Mouse (Mus musculus): ENCODE data around the gene Cux2. TPM values are rescaled to one million over a fixed set of nuclear protein-coding genes. Genes with fewer than 3 reads are reported as not detected.

The Cux2 gene
- polyA plus RNA-seq, 1 experiment, result 3.6 TPM

DNA sequence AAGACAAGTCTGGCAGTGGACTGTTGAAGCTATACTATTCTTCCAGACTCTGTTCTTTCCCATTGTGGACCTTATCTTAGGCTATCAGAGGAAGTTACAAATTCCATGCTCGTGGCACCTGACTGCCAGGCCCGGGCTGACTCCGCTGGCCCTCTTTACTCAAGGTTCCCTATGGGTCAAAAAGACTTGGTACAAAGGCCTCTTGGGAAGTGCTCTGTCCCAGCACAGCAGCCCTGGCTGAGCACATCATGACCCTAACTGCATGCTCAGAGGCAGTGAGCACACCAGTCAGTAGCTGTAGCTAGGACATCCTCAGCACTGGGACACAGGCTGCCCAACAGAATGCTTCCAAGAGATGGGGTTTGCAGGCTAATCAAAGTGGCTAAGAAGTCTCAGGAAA, 229.2 kb downstream of the Cux2 start:
- no peak overlapping the region; the same call in 1 of the 2 replicates for H3K27ac ChIP-seq (ENCODE audit: insufficient read depth, low read depth, low read length)
- DNase-seq, result peak; percentile 4
- H3K27me3 ChIP-seq (replicated peaks; ENCODE audit: control insufficient read depth, insufficient read depth, low read length), result no peaks in the 10 kb centered on the region
- peaks cover 1% of the 10 kb centered on the region; the same call in 1 of the 2 replicates for H3K36me3 ChIP-seq (ENCODE audit: control insufficient read depth, insufficient read depth, low read length)
- H3K4me1 ChIP-seq (ENCODE audit: control insufficient read depth, insufficient read depth, low read length), result no peaks in the 10 kb centered on the region
- 44% methylated on average over 3 of the region's 3 CpGs for WGBS
- H3K4me3 ChIP-seq (ENCODE audit: insufficient read depth, low read depth, low read length), result no peak overlapping the region
- TF ChIP-seq CTCF (conservative IDR thresholded peaks at IDR 0.05; ENCODE audit: insufficient read depth, insufficient read length, low read depth, low read length), result no peak
- TF ChIP-seq POLR2A (IDR thresholded peaks at IDR 0.05; ENCODE audit: low read depth, low read length), result no peak

DNA sequence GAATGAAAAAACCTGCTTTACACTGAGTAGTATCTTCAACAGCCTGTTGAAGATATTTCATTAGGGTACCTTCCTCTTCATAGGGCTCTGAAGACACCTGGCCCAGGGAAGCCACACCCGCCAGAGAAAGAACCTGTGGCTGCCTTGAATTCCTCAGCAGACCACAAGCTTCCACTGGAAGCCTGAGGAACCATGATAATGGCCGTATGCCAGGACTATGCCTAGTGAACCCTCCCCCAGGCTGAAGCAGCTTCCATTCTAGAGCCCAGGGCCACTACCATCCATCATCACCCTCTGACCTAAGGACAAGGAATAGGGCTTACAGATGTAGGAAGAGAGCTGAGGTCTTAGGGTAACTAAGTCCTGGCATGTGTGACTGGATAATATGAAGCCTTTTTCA, 229.7 kb downstream of the Cux2 start:
- Histone ChIP-seq H3K27ac (ENCODE audit: insufficient read depth, low read depth, low read length) (no peak overlapping the region), H3K4me3 (ENCODE audit: insufficient read depth, low read depth, low read length) (no peak overlapping the region), H3K27me3 (replicated peaks; ENCODE audit: control insufficient read depth, insufficient read depth, low read length) (no peaks in the 10 kb centered on the region), H3K36me3 (ENCODE audit: control insufficient read depth, insufficient read depth, low read length) (peaks cover 1% of the 10 kb centered on the region; the same call in 1 of the 2 replicates), H3K4me1 (ENCODE audit: control insufficient read depth, insufficient read depth, low read length) (no peaks in the 10 kb centered on the region)
- peak; percentile 22 for DNase-seq
- 57% methylated on average over 2 of the region's 2 CpGs for WGBS
- TF ChIP-seq CTCF (conservative IDR thresholded peaks at IDR 0.05; ENCODE audit: insufficient read depth, insufficient read length, low read depth, low read length), result no peak
- no peak for TF ChIP-seq POLR2A (IDR thresholded peaks at IDR 0.05; ENCODE audit: low read depth, low read length)

DNA sequence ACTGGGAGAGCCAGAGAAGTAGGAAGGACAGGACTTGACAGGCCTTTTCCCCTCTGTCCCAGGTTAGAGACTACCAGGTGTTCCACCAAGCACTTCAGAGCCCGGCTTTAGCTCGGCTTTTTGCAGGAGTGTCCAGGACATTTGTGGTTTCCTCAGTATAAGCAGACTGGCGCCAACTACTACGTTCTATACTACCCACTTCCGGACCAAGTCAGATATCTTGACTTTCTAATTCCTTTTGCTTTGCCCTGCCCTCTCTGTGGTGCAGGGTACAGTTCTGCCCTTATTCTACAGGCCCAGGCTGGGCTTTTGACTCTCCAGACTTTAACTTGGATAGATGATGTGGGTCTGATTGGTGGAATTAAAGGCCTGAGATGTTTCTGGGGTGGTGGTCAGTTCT, 230.3 kb downstream of the Cux2 start:
- WGBS, result 66% methylated on average over 5 of the region's 5 CpGs
- H3K4me1 ChIP-seq (ENCODE audit: control insufficient read depth, insufficient read depth, low read length), result no peaks in the 10 kb centered on the region
- TF ChIP-seq POLR2A (IDR thresholded peaks at IDR 0.05; ENCODE audit: low read depth, low read length), result no peak
- no peak for TF ChIP-seq CTCF (conservative IDR thresholded peaks at IDR 0.05; ENCODE audit: insufficient read depth, insufficient read length, low read depth, low read length)
- no peak overlapping the region for H3K4me3 ChIP-seq (ENCODE audit: insufficient read depth, low read depth, low read length)
- peaks cover 1% of the 10 kb centered on the region; the same call in 1 of the 2 replicates for H3K36me3 ChIP-seq (ENCODE audit: control insufficient read depth, insufficient read depth, low read length)
- no peak overlapping the region for H3K27ac ChIP-seq (ENCODE audit: insufficient read depth, low read depth, low read length)
- no peaks in the 10 kb centered on the region for H3K27me3 ChIP-seq (replicated peaks; ENCODE audit: control insufficient read depth, insufficient read depth, low read length)
- DNase-seq, result no peak

DNA sequence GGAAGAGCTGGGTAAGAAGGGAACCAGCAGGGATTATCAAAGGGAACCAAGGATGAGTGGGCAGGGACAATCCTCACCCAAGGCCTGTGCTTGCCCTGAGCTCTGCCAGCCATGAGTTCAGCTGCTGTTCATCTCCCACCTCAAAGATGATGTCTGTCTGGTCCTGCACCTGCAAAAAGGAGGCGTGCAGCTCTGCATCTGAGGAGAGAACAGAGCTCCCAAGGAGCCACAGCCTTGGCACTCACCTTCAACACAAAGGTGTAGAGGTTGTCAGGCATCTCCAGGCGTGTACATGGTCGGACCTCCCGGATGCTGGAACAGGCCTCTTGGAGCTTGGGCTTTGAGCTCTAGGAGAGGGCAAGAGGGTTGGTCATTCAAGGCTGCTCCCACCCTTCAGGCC, 231.0 kb downstream of the Cux2 start:
- H3K27ac ChIP-seq (ENCODE audit: insufficient read depth, low read depth, low read length), result no peak overlapping the region

DNA sequence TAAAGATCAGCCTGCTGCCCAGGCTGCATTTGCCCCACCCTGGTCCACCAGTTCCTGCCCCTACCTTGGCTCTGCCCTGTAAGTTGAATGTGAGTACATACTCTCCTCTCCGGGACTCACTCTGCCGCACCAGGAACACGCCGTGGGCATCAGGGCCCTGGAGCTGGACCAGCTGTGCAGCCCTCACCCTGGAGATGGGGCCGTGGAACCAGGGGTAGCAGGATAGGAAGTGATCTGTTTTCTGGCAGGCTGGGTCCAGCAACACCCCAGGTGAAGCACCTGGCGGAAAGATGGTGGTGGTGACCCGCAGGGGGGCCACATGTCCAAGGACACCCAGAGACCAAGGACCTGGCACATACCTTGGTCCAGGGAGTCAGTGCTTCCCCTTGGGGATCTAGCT, 231.5 kb downstream of the Cux2 start:
- H3K27me3 ChIP-seq (replicated peaks; ENCODE audit: control insufficient read depth, insufficient read depth, low read length), result no peaks in the 10 kb centered on the region
- peaks cover 1% of the 10 kb centered on the region; the same call in 1 of the 2 replicates for H3K36me3 ChIP-seq (ENCODE audit: control insufficient read depth, insufficient read depth, low read length)
- no peak overlapping the region for H3K27ac ChIP-seq (ENCODE audit: insufficient read depth, low read depth, low read length)
- no peak overlapping the region for H3K4me3 ChIP-seq (ENCODE audit: insufficient read depth, low read depth, low read length)
- no peak for DNase-seq
- no peak for TF ChIP-seq POLR2A (IDR thresholded peaks at IDR 0.05; ENCODE audit: low read depth, low read length)
- TF ChIP-seq CTCF (conservative IDR thresholded peaks at IDR 0.05; ENCODE audit: insufficient read depth, insufficient read length, low read depth, low read length), result no peak
- 85% methylated on average over 7 of the region's 7 CpGs for WGBS
- H3K4me1 ChIP-seq (ENCODE audit: control insufficient read depth, insufficient read depth, low read length), result no peaks in the 10 kb centered on the region

More for the DNA sequence above, 231.0 kb downstream of the Cux2 start:
- Histone ChIP-seq H3K27me3 (replicated peaks; ENCODE audit: control insufficient read depth, insufficient read depth, low read length) (no peaks in the 10 kb centered on the region), H3K36me3 (ENCODE audit: control insufficient read depth, insufficient read depth, low read length) (peaks cover 1% of the 10 kb centered on the region; the same call in 1 of the 2 replicates), H3K4me3 (ENCODE audit: insufficient read depth, low read depth, low read length) (no peak overlapping the region), H3K4me1 (ENCODE audit: control insufficient read depth, insufficient read depth, low read length) (no peaks in the 10 kb centered on the region)
- TF ChIP-seq CTCF (conservative IDR thresholded peaks at IDR 0.05; ENCODE audit: insufficient read depth, insufficient read length, low read depth, low read length) (no peak), POLR2A (IDR thresholded peaks at IDR 0.05; ENCODE audit: low read depth, low read length) (no peak)
- WGBS, result 88% methylated on average over 4 of the region's 4 CpGs
- peak; percentile 1 for DNase-seq

DNA sequence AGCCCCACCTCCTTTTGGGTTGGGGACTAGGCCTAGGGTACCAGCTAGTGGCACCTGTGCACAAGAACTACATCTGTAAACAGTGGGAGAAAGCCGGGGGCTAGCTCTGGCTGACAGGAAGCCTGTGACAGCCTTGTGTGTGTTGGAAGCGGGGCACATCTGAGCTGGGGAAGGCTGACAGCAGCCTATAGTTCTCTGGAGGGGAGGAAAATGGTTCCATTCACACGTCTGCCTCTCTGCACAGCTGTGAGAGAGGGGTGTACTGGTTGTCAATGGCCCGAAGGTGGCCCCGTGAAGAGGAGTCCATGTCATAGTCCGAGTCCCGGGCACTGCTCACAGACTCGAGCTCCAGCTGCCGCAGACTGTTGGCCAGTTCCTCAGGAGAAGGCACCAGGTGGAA, 232.4 kb downstream of the Cux2 start:
- Histone ChIP-seq H3K27ac (ENCODE audit: insufficient read depth, low read depth, low read length) (no peak overlapping the region), H3K36me3 (ENCODE audit: control insufficient read depth, insufficient read depth, low read length) (peaks cover 1% of the 10 kb centered on the region; the same call in 1 of the 2 replicates), H3K4me1 (ENCODE audit: control insufficient read depth, insufficient read depth, low read length) (no peaks in the 10 kb centered on the region), H3K27me3 (replicated peaks; ENCODE audit: control insufficient read depth, insufficient read depth, low read length) (no peaks in the 10 kb centered on the region), H3K4me3 (ENCODE audit: insufficient read depth, low read depth, low read length) (no peak overlapping the region)
- 73% methylated on average over 9 of the region's 9 CpGs for WGBS
- peak; percentile 3 for DNase-seq
- TF ChIP-seq CTCF (conservative IDR thresholded peaks at IDR 0.05; ENCODE audit: insufficient read depth, insufficient read length, low read depth, low read length) (no peak), POLR2A (IDR thresholded peaks at IDR 0.05; ENCODE audit: low read depth, low read length) (no peak)

DNA sequence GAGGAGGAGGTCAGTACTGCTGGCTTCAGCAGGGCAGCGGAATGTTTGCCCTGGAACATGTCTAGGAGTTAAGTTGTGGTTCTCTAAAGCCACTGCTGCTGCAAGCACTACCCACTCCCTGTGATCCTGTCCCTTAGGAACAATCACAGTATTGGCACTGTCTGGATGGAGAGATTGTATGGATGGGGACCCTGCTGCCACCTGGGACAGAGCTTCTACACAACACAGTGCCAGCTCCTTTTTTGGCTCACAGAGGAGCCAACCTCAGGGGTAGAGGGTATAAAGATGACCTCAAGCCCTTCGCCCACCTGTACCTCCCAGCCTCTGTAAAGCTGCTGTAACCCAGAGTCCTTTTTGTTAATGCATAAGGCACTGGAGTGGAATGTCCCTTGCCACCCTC, 233.3 kb downstream of the Cux2 start:
- DNase-seq, result no peak
- TF ChIP-seq CTCF (conservative IDR thresholded peaks at IDR 0.05; ENCODE audit: insufficient read depth, insufficient read length, low read depth, low read length) (no peak), POLR2A (IDR thresholded peaks at IDR 0.05; ENCODE audit: low read depth, low read length) (no peak)
- H3K27ac ChIP-seq (ENCODE audit: insufficient read depth, low read depth, low read length), result no peak overlapping the region
- H3K36me3 ChIP-seq (ENCODE audit: control insufficient read depth, insufficient read depth, low read length), result peaks cover 1% of the 10 kb centered on the region; the same call in 1 of the 2 replicates
- H3K27me3 ChIP-seq (replicated peaks; ENCODE audit: control insufficient read depth, insufficient read depth, low read length), result no peaks in the 10 kb centered on the region
- H3K4me3 ChIP-seq (ENCODE audit: insufficient read depth, low read depth, low read length), result no peak overlapping the region
- no peaks in the 10 kb centered on the region for H3K4me1 ChIP-seq (ENCODE audit: control insufficient read depth, insufficient read depth, low read length)
- 89% methylated on average over 2 of the region's 2 CpGs for WGBS
